Mouse (Mus musculus) ES-CJ7 (cell line): ENCODE data around the gene Tgfa.

Source experiments
- DNase-seq: peaks from one replicate; pipeline ENCODE4 v3.0.0; 2011; ENCODE audit warnings: low read depth, low spot score

Tgfa gene

GRCm38 (mm10) chr6:86188741-86189480, 6.1 kb upstream of the Tgfa start:
- no peak for DNase-seq

GRCm38 (mm10) chr6:86190622-86191021, 4.4 kb upstream of the Tgfa start:
- no peak for DNase-seq

- DNase-seq: no peak
Measured at GRCm38 (mm10) chr6:86192978-86193377, 2.0 kb upstream of the Tgfa start.

- peak; percentile 69 for DNase-seq
Measured at GRCm38 (mm10) chr6:86193879-86194278, 1.1 kb upstream of the Tgfa start.

GRCm38 (mm10) chr6:86196034-86196433, 1.0 kb downstream of the Tgfa start:
- peak; percentile 14 for DNase-seq

GRCm38 (mm10) chr6:86197150-86197862, 2.3 kb downstream of the Tgfa start:
- DNase-seq: no peak

GRCm38 (mm10) chr6:86200934-86201333, 5.9 kb downstream of the Tgfa start:
- DNase-seq: no peak

- DNase-seq: no peak
Measured at GRCm38 (mm10) chr6:86203101-86203500, 8.1 kb downstream of the Tgfa start.

- no peak for DNase-seq
Measured at GRCm38 (mm10) chr6:86206014-86206413, 11.0 kb downstream of the Tgfa start.

- DNase-seq: no peak
Measured at GRCm38 (mm10) chr6:86206985-86207384, 12.0 kb downstream of the Tgfa start.

- DNase-seq: no peak
Measured at GRCm38 (mm10) chr6:86209133-86210016, 14.4 kb downstream of the Tgfa start.

GRCm38 (mm10) chr6:86210017-86210408, 15.0 kb downstream of the Tgfa start:
- no peak for DNase-seq

- no peak for DNase-seq
Measured at GRCm38 (mm10) chr6:86210619-86211018, 15.6 kb downstream of the Tgfa start.

- no peak for DNase-seq
Measured at GRCm38 (mm10) chr6:86211081-86211763, 16.2 kb downstream of the Tgfa start.

- DNase-seq: no peak
Measured at GRCm38 (mm10) chr6:86212871-86213640, 18.0 kb downstream of the Tgfa start.

GRCm38 (mm10) chr6:86218066-86218465, 23.0 kb downstream of the Tgfa start:
- no peak for DNase-seq

GRCm38 (mm10) chr6:86218739-86219138, 23.7 kb downstream of the Tgfa start:
- no peak for DNase-seq

GRCm38 (mm10) chr6:86219494-86219893, 24.5 kb downstream of the Tgfa start:
- DNase-seq: no peak

GRCm38 (mm10) chr6:86220171-86220570, 25.1 kb downstream of the Tgfa start:
- DNase-seq: no peak

- DNase-seq: no peak
Measured at GRCm38 (mm10) chr6:86222381-86222780, 27.4 kb downstream of the Tgfa start.

- no peak for DNase-seq
Measured at GRCm38 (mm10) chr6:86225604-86226003, 30.6 kb downstream of the Tgfa start.
